In the genomic region with DNA sequence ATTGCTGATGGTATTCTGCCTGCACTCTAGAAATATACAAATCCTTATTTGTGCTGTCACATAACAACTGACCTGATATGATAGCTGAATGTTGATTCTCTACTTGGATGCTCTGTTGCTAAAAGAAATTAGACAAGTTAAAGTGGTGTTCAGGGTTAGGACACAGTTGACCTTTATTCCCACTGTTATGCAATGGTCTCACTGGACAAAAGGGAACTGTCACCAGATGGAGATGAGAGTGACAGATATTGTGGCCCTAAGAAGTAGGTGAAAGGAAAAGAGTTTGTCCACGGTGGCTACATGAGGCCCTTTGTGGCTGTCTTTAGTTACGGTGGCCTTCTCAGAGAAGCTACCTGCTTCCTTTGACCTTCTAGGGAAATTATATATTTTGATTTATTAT, we compare ENCODE assay signal across 20 mouse cellular contexts.
"Had no signal": no experiment of that assay in that cellular context is flagged by ENCODE, and none has a peak within 500 bp of the region (broad histone marks: within the 10 kb centered on the region; RNA-seq: fewer than 3 reads in every experiment).

No protein-coding gene starts in this region.

- H3K9ac ChIP-seq: liver, embryonic 14.5 days; lung, embryonic 14.5 days; neural tube, embryonic 12.5 days; neural tube, embryonic 15.5 days had no signal

- H3K4me3 ChIP-seq: layer of hippocampus, adult 2 months; left cerebral cortex, adult 2 months; neural tube, embryonic 12.5 days; neural tube, embryonic 15.5 days had no signal

- H3K9me3 ChIP-seq: neural tube, embryonic 12.5 days; neural tube, embryonic 15.5 days had no signal

- H3K4me2 ChIP-seq: lung, embryonic 14.5 days; midbrain, embryonic 11.5 days; neural tube, embryonic 12.5 days; neural tube, embryonic 15.5 days had no signal

- ATAC-seq: intestine, postnatal 0 days had no signal

- H3K27ac ChIP-seq: kidney, postnatal 0 days; layer of hippocampus, adult 2 months; left cerebral cortex, adult 2 months; liver, embryonic 14.5 days; neural tube, embryonic 12.5 days; neural tube, embryonic 15.5 days; stomach, postnatal 0 days had no signal

- DNase-seq: kidney, adult 2 months; kidney, postnatal 25 days; layer of hippocampus, postnatal 36 days; lung, embryonic 14.5 days; lung, postnatal 10 days; midbrain, embryonic 14.5 days; right cerebral cortex, adult 18-20 months; right cerebral cortex, postnatal 14 days; right cerebral cortex, postnatal 4 days; thymus, adult 2 months; thymus, postnatal 25 days had no signal

- H3K36me3 ChIP-seq: neural tube, embryonic 12.5 days; neural tube, embryonic 15.5 days had no signal

- H3K4me1 ChIP-seq: neural tube, embryonic 12.5 days; neural tube, embryonic 15.5 days had no signal

- H3K27me3 ChIP-seq: neural tube, embryonic 12.5 days; neural tube, embryonic 15.5 days had no signal
